Mouse (Mus musculus) layer of hippocampus, adult 18-20 months (tissue): ENCODE measurements at regions not wholly inside any gene's neighbourhood (a gene's known extent, or its start where the extent isn't known, plus 50 kb on each side); places are given as distances from the start of the nearest gene placed in this dataset.

Source experiments
- DNase-seq, 2 experiments: peaks; one replicate each; pipeline ENCODE4 v3.0.0; 2022; ENCODE audit warnings: low spot score in 2 of 2

GRCm38 (mm10) chr4:29034406-29034805 lies 221.5 kb downstream of the Epha7 start:
- DNase-seq: no peak

- DNase-seq: no peak
Observed at GRCm38 (mm10) chr4:29039993-29040392, 227.1 kb downstream of the Epha7 start.

GRCm38 (mm10) chr4:29068678-29069621 lies 256.0 kb downstream of the Epha7 start:
- no peak for DNase-seq

- DNase-seq: no peak
Observed at GRCm38 (mm10) chr4:29074204-29074603, 261.3 kb downstream of the Epha7 start.

- DNase-seq: no peak
Observed at GRCm38 (mm10) chr4:29074851-29075250, 261.9 kb downstream of the Epha7 start.

- no peak for DNase-seq
Observed at GRCm38 (mm10) chr4:29076683-29077082, 263.8 kb downstream of the Epha7 start.

- no peak for DNase-seq
Observed at GRCm38 (mm10) chr4:29078391-29078790, 265.5 kb downstream of the Epha7 start.

GRCm38 (mm10) chr4:29083545-29084290 lies 270.8 kb downstream of the Epha7 start:
- no peak for DNase-seq

- DNase-seq: no peak
Observed at GRCm38 (mm10) chr4:29090949-29091348, 278.0 kb downstream of the Epha7 start.

- no peak for DNase-seq
Observed at GRCm38 (mm10) chr4:29091495-29092211, 278.7 kb downstream of the Epha7 start.

- no peak for DNase-seq
Observed at GRCm38 (mm10) chr4:29102373-29102772, 289.4 kb downstream of the Epha7 start.

- DNase-seq: no peak
Observed at GRCm38 (mm10) chr4:29103414-29103813, 290.5 kb downstream of the Epha7 start.

GRCm38 (mm10) chr4:29112552-29112951 lies 299.6 kb downstream of the Epha7 start:
- no peak for DNase-seq

- DNase-seq: no peak
Observed at GRCm38 (mm10) chr4:29117025-29117424, 304.1 kb downstream of the Epha7 start.

- DNase-seq: peak; percentile 43 to 53
Observed at GRCm38 (mm10) chr4:29117926-29118325, 305.0 kb downstream of the Epha7 start.

GRCm38 (mm10) chr4:29118679-29119479 lies 305.9 kb downstream of the Epha7 start:
- no peak for DNase-seq

GRCm38 (mm10) chr4:29119480-29120153 lies 306.7 kb downstream of the Epha7 start:
- DNase-seq: no peak

GRCm38 (mm10) chr4:29123697-29124377 lies 310.9 kb downstream of the Epha7 start:
- DNase-seq: no peak

- no peak for DNase-seq
Observed at GRCm38 (mm10) chr4:29130485-29130884, 317.6 kb downstream of the Epha7 start.
